Mouse (Mus musculus) small intestine, adult 2 months (tissue): ENCODE measurements around the gene AC109138.7.

Experiments used
- CTCF ChIP-seq: fragments of 200-500 bp; IDR thresholded peaks from 2 replicates; pipeline ENCODE4 v1.5.1; 2012; ENCODE audit warnings: low read depth, mild to moderate bottlenecking, control low read depth, inconsistent platforms, low read length, moderate library complexity, mixed read lengths; ENCODE audit not compliant: insufficient replicate concordance, insufficient read length; ENCODE audit errors: extremely low read depth
- POLR2A ChIP-seq: fragments of 200-500 bp; IDR thresholded peaks from 2 replicates; pipeline ENCODE4 v1.6.1; 2012; ENCODE audit warnings: low read depth, mild to moderate bottlenecking, control low read depth, inconsistent platforms, low read length, moderate library complexity

GRCm38 (mm10) chr19:4219943-4220342 is 5.8 kb downstream of the AC109138.7 start:
- TF ChIP-seq POLR2A (no peak), CTCF (no peak)
